Mouse (Mus musculus): ENCODE measurements around the gene Lrrc26. TPM values are rescaled to one million over a fixed set of nuclear protein-coding genes. Genes with fewer than 3 reads are reported as not detected.
A peak's percentile ranks its signal among the peaks of the same experiment; 100 is the strongest.

The Lrrc26 gene
- polyA plus RNA-seq, 1 experiment, result 2.7 TPM

GRCm38 (mm10) chr2:25332286-25333160 is 42.8 kb downstream of the Lrrc26 start, which contains the start of gene Man1b1:
TSS of gene Man1b1 (plus strand) at chr2:25332338.
- Histone ChIP-seq H3K27ac (ENCODE audit: insufficient read depth, low read depth, low read length) (peak within 1 kb of the TSS; percentile 52; the same call in 1 of the 2 replicates), H3K4me1 (ENCODE audit: control insufficient read depth, insufficient read depth, low read length) (peaks cover 12% of the 10 kb centered on the region; the same call in 1 of the 2 replicates), H3K4me3 (ENCODE audit: insufficient read depth, low read depth, low read length) (peak within 1 kb of the TSS; percentile 83), H3K27me3 (replicated peaks; ENCODE audit: control insufficient read depth, insufficient read depth, low read length) (no peaks in the 10 kb centered on the region), H3K36me3 (ENCODE audit: control insufficient read depth, insufficient read depth, low read length) (no peaks in the 10 kb centered on the region)
- under 1% methylated on average over 78 of the region's 78 CpGs for WGBS
- TF ChIP-seq POLR2A (IDR thresholded peaks at IDR 0.05; ENCODE audit: low read depth, low read length) (peak; percentile 62), CTCF (conservative IDR thresholded peaks at IDR 0.05; ENCODE audit: insufficient read depth, insufficient read length, low read depth, low read length) (no peak)
- peak; percentile 100 for DNase-seq

- no peak overlapping the region for H3K4me3 ChIP-seq (ENCODE audit: insufficient read depth, low read depth, low read length)
- WGBS, result 82% methylated on average over 2 of the region's 2 CpGs
Observed at GRCm38 (mm10) chr2:25333569-25333968, 43.9 kb downstream of the Lrrc26 start.

GRCm38 (mm10) chr2:25338303-25338702 is 48.6 kb downstream of the Lrrc26 start:
- 87% methylated on average over 6 of the region's 6 CpGs for WGBS
- no peaks in the 10 kb centered on the region; the same call in 1 of the 2 replicates for H3K36me3 ChIP-seq (ENCODE audit: control insufficient read depth, insufficient read depth, low read length)

More at GRCm38 (mm10) chr2:25333569-25333968, 43.9 kb downstream of the Lrrc26 start:
- Histone ChIP-seq H3K4me1 (ENCODE audit: control insufficient read depth, insufficient read depth, low read length) (peaks cover 12% of the 10 kb centered on the region; the same call in 1 of the 2 replicates), H3K36me3 (ENCODE audit: control insufficient read depth, insufficient read depth, low read length) (no peaks in the 10 kb centered on the region), H3K27me3 (replicated peaks; ENCODE audit: control insufficient read depth, insufficient read depth, low read length) (no peaks in the 10 kb centered on the region), H3K27ac (ENCODE audit: insufficient read depth, low read depth, low read length) (no peak overlapping the region)
- no peak for DNase-seq
- no peak for TF ChIP-seq CTCF (conservative IDR thresholded peaks at IDR 0.05; ENCODE audit: insufficient read depth, insufficient read length, low read depth, low read length)
- no peak for TF ChIP-seq POLR2A (IDR thresholded peaks at IDR 0.05; ENCODE audit: low read depth, low read length)

More at GRCm38 (mm10) chr2:25338303-25338702, 48.6 kb downstream of the Lrrc26 start:
- no peak for DNase-seq
- Histone ChIP-seq H3K4me3 (ENCODE audit: insufficient read depth, low read depth, low read length) (no peak overlapping the region), H3K27me3 (replicated peaks; ENCODE audit: control insufficient read depth, insufficient read depth, low read length) (no peaks in the 10 kb centered on the region), H3K27ac (ENCODE audit: insufficient read depth, low read depth, low read length) (no peak overlapping the region), H3K4me1 (ENCODE audit: control insufficient read depth, insufficient read depth, low read length) (peaks cover 4% of the 10 kb centered on the region; the same call in 1 of the 2 replicates)
- TF ChIP-seq POLR2A (IDR thresholded peaks at IDR 0.05; ENCODE audit: low read depth, low read length) (no peak), CTCF (conservative IDR thresholded peaks at IDR 0.05; ENCODE audit: insufficient read depth, insufficient read length, low read depth, low read length) (no peak)

Other genes starting within 250 kb of the Lrrc26 start
- 77.8 and 110 TPM in 2 replicates for gene Nsmf, start 235.6 kb upstream of the Lrrc26 start, polyA plus RNA-seq (2012; rRNA removed)
- gene Entpd8, start 209.6 kb upstream of the Lrrc26 start, polyA plus RNA-seq (2012; rRNA removed), result 23.7 and 29.2 TPM in 2 replicates
- gene Noxa1, start 194.8 kb upstream of the Lrrc26 start, polyA plus RNA-seq (2012; rRNA removed), result not detected in 2 replicates
- 5.7 and 7.8 TPM in 2 replicates for gene Nrarp, start 109.2 kb upstream of the Lrrc26 start, polyA plus RNA-seq (2012; rRNA removed)
- 21.8 and 26.9 TPM in 2 replicates for gene Tor4a, start 93.0 kb upstream of the Lrrc26 start, polyA plus RNA-seq (2012; rRNA removed)
- 62.6 and 70.5 TPM in 2 replicates for gene Nelfb, start 78.4 kb upstream of the Lrrc26 start, polyA plus RNA-seq (2012; rRNA removed)
- 0.42 and 0.68 TPM in 2 replicates for gene Stpg3, start 75.3 kb upstream of the Lrrc26 start, polyA plus RNA-seq (2012; rRNA removed)
- 0.55 and 0.58 TPM in 2 replicates for gene Fam166a, start 71.2 kb upstream of the Lrrc26 start, polyA plus RNA-seq (2012; rRNA removed)
- gene Tubb4b, start 65.2 kb upstream of the Lrrc26 start, polyA plus RNA-seq (2012; rRNA removed), result 313 and 314 TPM in 2 replicates
- gene Slc34a3, start 55.6 kb upstream of the Lrrc26 start, polyA plus RNA-seq (2012; rRNA removed), result 240 and 299 TPM in 2 replicates
- 0.06 and 0.12 TPM in 2 replicates for gene Rnf224, start 53.1 kb upstream of the Lrrc26 start, polyA plus RNA-seq (2012; rRNA removed)
- 49.1 and 57.9 TPM in 2 replicates for gene Rnf208, start 47.7 kb upstream of the Lrrc26 start, polyA plus RNA-seq (2012; rRNA removed)
- 0.66 and 1.2 TPM in 2 replicates for gene Cysrt1, start 47.5 kb upstream of the Lrrc26 start, polyA plus RNA-seq (2012; rRNA removed)
- 13.0 and 15.2 TPM in 2 replicates for gene AL732309.1, start 43.1 kb upstream of the Lrrc26 start, polyA plus RNA-seq (2012; rRNA removed)
- gene Tmem203, start 34.5 kb upstream of the Lrrc26 start, polyA plus RNA-seq (2012; rRNA removed), result 48.9 and 50.7 TPM in 2 replicates
- gene Tprn, start 27.3 kb upstream of the Lrrc26 start, polyA plus RNA-seq (2012; rRNA removed), result 81.0 and 85.4 TPM in 2 replicates
- 46.2 and 48.8 TPM in 2 replicates for gene Ssna1, start 17.5 kb upstream of the Lrrc26 start, polyA plus RNA-seq (2012; rRNA removed)
- gene Anapc2, start 17.4 kb upstream of the Lrrc26 start, polyA plus RNA-seq (2012; rRNA removed), result 82.6 and 92.3 TPM in 2 replicates
- gene Tmem210, start 1.8 kb upstream of the Lrrc26 start, polyA plus RNA-seq (2012; rRNA removed), result not detected in 2 replicates
- 0.34 and 0.41 TPM in 2 replicates for gene Grin1, start 29.3 kb downstream of the Lrrc26 start, polyA plus RNA-seq (2012; rRNA removed)
- 16.6 and 19.6 TPM in 2 replicates for gene Man1b1, start 42.4 kb downstream of the Lrrc26 start, polyA plus RNA-seq (2012; rRNA removed)
- 167 and 171 TPM in 2 replicates for gene Dpp7, start 66.4 kb downstream of the Lrrc26 start, polyA plus RNA-seq (2012; rRNA removed)
- 125 and 133 TPM in 2 replicates for gene Uap1l1, start 75.8 kb downstream of the Lrrc26 start, polyA plus RNA-seq (2012; rRNA removed)
- gene Sapcd2, start 82.4 kb downstream of the Lrrc26 start, polyA plus RNA-seq (2012; rRNA removed), result 0.20 and 0.34 TPM in 2 replicates
- 18.8 and 23.8 TPM in 2 replicates for gene Entpd2, start 106.0 kb downstream of the Lrrc26 start, polyA plus RNA-seq (2012; rRNA removed)
- gene Npdc1, start 109.4 kb downstream of the Lrrc26 start, polyA plus RNA-seq (2012; rRNA removed), result 73.7 and 99.5 TPM in 2 replicates
- gene Fut7, start 133.4 kb downstream of the Lrrc26 start, polyA plus RNA-seq (2012; rRNA removed), result 0.19 and 0.80 TPM in 2 replicates
- 51.0 and 64.0 TPM in 2 replicates for gene Abca2, start 138.8 kb downstream of the Lrrc26 start, polyA plus RNA-seq (2012; rRNA removed)
- gene Clic3, start 166.9 kb downstream of the Lrrc26 start, polyA plus RNA-seq (2012; rRNA removed), result 104 and 130 TPM in 2 replicates
- gene Paxx, start 171.2 kb downstream of the Lrrc26 start, polyA plus RNA-seq (2012; rRNA removed), result 49.0 and 53.2 TPM in 2 replicates
- 47.2 and 51.6 TPM in 2 replicates for gene Ptgds, start 180.1 kb downstream of the Lrrc26 start, polyA plus RNA-seq (2012; rRNA removed)
- gene Lcn12, start 204.0 kb downstream of the Lrrc26 start, polyA plus RNA-seq (2012; rRNA removed), result 0.18 TPM in 1 of 2 replicates, not detected in the other
- gene Fbxw5, start 210.8 kb downstream of the Lrrc26 start, polyA plus RNA-seq (2012; rRNA removed), result 39.6 and 48.4 TPM in 2 replicates
- gene C8g, start 211.8 kb downstream of the Lrrc26 start, polyA plus RNA-seq (2012; rRNA removed), result 20.6 and 22.0 TPM in 2 replicates

Measured in kidney, adult 2 months (tissue).